Mouse (Mus musculus) E14TG2a.4 (cell line): ENCODE measurements around the gene Galnt10.

ENCODE experiments used
- CTCF ChIP-seq: conservative IDR thresholded peaks from 2 replicates; pipeline ENCODE4 v1.5.1; 2014; ENCODE audit warnings: low read length
- NANOG ChIP-seq: IDR thresholded peaks from 2 replicates; pipeline ENCODE4 v1.6.1; 2014; ENCODE audit warnings: borderline replicate concordance, low read length, mixed read lengths

DNA sequence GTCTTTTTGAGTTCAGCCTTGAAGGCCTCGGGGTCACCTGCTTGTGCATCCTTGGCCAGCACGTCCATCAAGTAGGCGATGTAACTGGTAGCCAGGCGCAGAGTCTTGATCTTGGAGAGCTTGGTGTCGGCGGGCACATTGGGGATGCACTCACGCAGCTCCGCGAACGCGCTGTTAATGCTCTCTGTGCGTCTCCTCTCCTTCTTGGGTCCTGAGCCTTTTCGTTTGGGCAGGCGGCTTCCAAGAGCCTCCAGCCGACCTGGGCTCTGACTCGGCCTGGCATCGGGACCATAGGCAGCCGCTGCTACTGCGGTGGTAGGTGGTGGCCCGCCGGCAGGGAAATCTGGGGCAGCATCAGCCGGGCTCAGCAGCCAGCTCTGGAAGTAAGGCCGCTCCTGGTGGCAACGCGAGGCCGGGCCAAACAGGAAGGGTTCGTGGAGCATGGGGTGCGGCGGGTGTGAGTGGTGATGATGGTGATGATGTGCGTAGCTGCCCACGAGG is 186.1 kb downstream of the Galnt10 start:
- TF ChIP-seq CTCF, result no peak
- TF ChIP-seq NANOG, result no peak
